Mouse (Mus musculus) layer of hippocampus, adult 2 months (tissue): ENCODE measurements around the gene Birc3. TPM values are rescaled to one million over a fixed set of nuclear protein-coding genes. Genes with fewer than 3 reads are reported as not detected.
"Not testable (repeated sequence)": the region's sequence is repeated elsewhere in the genome, so short reads cannot be mapped to it uniquely, and the experiment has no call there.

Experiments
- DNase-seq, 2 experiments: peaks; one replicate each; pipeline ENCODE4 v3.0.0; 2022; ENCODE audit warnings: low spot score in 2 of 2
- H3K27ac ChIP-seq: fragments of 200-600 bp; 2 replicates; pipeline ENCODE4 v1.8.1; 2022
- H3K4me3 ChIP-seq: fragments of 200-600 bp; 2 replicates; pipeline ENCODE4 v1.8.1; 2022; ENCODE audit warnings: mild to moderate bottlenecking
- CTCF ChIP-seq: fragments of 200-600 bp; conservative IDR thresholded peaks from 2 replicates; pipeline ENCODE4 v1.8.1; 2022; ENCODE audit warnings: antibody characterized with exemption, mild to moderate bottlenecking, moderate library complexity
- long read RNA-seq, 2 experiments: library from polyadenylated mRNA; stranded (forward); transcript quantifications; one replicate each; pipeline ENCODE4 v2.0.0; 2021; ENCODE audit warnings: borderline mapping rate in 2 of 2
- total RNA-seq, 2 experiments: library from RNA; stranded (reverse); gene quantifications; 2 replicates each; pipeline ENCODE4 v1.2.3; 2021

Gene Birc3
- 1 to 10 TPM; 1.1 to 3.0 TPM for total RNA-seq
- long read RNA-seq, experiment 1 = 0 reads
- long read RNA-seq, experiment 2, partial matches to known transcripts = 0 of 2 reads
- long read RNA-seq, experiment 2, other reads (novel, unspliced or antisense) = 0 of 2 reads

- TF ChIP-seq CTCF = no peak
- peak within 1 kb of the TSS; percentile 77 for H3K27ac ChIP-seq
- DNase-seq = peak in 1 of 2 experiments; percentile 10
- peak within 1 kb of the TSS; percentile 67 for H3K4me3 ChIP-seq
Measured at GRCm38 (mm10) chr9:7872775-7873439, at the start of gene Birc3. TSS of gene Birc3 (minus strand) at chr9:7873186.

GRCm38 (mm10) chr9:7914925-7915324, 41.9 kb upstream of the Birc3 start:
- DNase-seq = no peak
- no peak for TF ChIP-seq CTCF
- Histone ChIP-seq H3K4me3 (no peak overlapping the region), H3K27ac (no peak overlapping the region)

- TF ChIP-seq CTCF = peak; percentile 35
- peak overlapping the region; percentile 41 for H3K4me3 ChIP-seq
- no peak for DNase-seq
- H3K27ac ChIP-seq = no peak overlapping the region
Measured at GRCm38 (mm10) chr9:7914487-7914886, 41.5 kb upstream of the Birc3 start.

DNA sequence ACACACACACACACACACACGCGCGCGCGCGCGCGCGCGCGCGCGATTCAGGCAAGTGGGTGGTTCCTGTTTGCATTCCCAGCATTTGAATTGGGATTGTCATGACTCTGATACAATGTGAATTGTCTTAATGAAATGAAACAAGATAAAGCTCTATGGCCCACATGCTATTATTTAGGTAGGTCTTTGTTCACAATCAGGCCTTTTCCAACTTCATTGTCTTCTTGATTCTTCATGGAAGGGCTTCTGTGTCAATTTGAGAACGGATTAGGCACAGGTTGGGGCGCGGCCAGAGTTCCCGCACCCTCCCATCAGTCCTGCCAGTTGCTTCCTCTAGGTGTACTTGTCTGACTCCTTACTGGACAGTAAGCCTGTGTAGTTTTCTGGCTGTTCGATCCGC, 41.0 kb upstream of the Birc3 start:
- H3K27ac ChIP-seq = no peak overlapping the region
- peak overlapping the region; percentile 41 for H3K4me3 ChIP-seq
- no peak for DNase-seq
- no peak for TF ChIP-seq CTCF

- DNase-seq = no peak
- no peak overlapping the region for H3K27ac ChIP-seq
- no peak overlapping the region for H3K4me3 ChIP-seq
- TF ChIP-seq CTCF = peak; percentile 29; the same call in 1 of the 2 replicates
Measured at GRCm38 (mm10) chr9:7907351-7907985, 34.5 kb upstream of the Birc3 start.

DNA sequence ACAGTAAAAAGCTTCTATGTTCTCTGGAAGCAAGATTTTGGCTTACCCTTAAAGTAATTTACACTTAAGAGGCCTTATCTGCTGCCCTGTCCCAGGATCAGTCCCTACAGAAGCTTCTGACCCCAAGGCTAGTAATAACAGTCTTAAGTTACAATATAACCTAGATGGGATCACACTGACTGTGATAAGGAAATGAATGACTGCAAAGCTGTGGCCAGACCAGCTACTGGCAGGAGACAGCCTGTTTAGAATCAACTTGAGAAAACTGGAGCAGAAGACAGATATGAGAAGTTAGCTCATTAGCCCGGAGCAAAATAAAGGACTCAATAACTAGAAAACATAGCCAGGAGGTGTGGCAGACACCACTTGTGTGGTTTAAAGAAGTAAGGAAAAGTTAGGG, 33.6 kb upstream of the Birc3 start:
- H3K4me3 ChIP-seq = no peak overlapping the region
- DNase-seq = no peak
- no peak overlapping the region for H3K27ac ChIP-seq
- TF ChIP-seq CTCF = no peak

DNA sequence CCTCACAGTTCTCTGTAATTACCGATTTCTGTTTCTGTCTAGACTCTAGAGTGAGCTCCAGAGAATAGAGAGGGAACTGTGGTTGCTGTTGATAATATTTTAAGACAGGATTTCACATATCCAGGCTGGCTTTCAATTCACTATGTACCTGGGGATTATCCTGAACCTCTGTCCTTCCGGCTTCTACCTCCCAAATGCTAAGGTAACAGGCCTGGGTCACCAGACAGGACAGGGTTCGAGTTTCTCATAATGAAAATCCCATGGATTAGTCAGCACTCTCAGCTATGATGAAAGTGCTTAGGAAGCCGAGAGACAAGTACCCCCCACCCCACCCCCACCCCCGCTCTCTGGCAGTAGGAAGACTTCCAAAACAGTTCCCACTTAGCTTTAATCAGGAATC, 30.8 kb upstream of the Birc3 start:
- Histone ChIP-seq H3K4me3 (no peak overlapping the region), H3K27ac (no peak overlapping the region)
- DNase-seq = no peak
- no peak for TF ChIP-seq CTCF

DNA sequence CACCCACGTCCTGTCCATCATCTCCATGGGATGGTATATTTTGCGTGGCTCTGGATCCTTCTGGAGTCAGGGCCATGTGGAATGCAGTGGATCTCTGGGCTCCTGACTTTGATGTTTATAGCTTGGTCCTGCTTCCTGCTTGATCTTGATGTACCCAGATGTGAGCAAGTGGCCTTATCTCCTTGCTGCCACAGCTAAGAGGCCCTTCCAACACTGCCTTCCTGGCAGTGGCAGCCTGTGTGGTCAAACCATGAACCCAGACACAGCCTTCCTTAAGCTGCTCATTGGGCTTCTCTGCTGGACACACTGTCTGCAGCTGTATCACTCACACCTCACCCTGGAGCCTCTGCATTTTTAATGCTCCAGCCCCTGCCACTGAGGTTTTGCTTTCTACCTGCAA, 30.3 kb upstream of the Birc3 start:
- Histone ChIP-seq H3K27ac (no peak overlapping the region), H3K4me3 (no peak overlapping the region)
- no peak for DNase-seq
- TF ChIP-seq CTCF = no peak

GRCm38 (mm10) chr9:7902311-7902710, 29.3 kb upstream of the Birc3 start:
- no peak overlapping the region for H3K27ac ChIP-seq
- no peak for DNase-seq
- no peak for TF ChIP-seq CTCF
- H3K4me3 ChIP-seq = no peak overlapping the region

- Histone ChIP-seq H3K4me3 (no peak overlapping the region), H3K27ac (no peak overlapping the region)
- no peak for DNase-seq
- no peak for TF ChIP-seq CTCF
Measured at GRCm38 (mm10) chr9:7900965-7901364, 28.0 kb upstream of the Birc3 start.

DNA sequence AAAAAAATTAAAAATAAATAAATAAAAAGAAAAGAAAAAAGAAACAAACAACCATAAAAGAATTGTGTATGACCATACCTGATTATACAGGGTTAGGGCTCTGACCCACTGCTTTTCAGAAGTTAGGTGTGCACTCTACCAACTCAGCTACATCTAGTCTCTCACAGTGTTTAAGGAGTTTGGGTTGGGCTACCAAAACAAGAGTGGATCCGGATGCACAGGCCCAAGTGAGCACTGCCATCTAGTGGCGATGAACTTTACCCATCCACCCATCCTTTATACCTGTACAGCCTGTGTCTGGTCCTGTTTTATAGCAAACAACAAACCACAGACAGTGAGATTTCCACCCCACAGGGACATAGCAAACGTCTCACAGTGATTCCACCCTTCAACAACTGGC, 24.5 kb upstream of the Birc3 start:
- peak; percentile 94 for TF ChIP-seq CTCF
- peak; percentile 60 to 74 for DNase-seq
- no peak overlapping the region for H3K4me3 ChIP-seq

DNA sequence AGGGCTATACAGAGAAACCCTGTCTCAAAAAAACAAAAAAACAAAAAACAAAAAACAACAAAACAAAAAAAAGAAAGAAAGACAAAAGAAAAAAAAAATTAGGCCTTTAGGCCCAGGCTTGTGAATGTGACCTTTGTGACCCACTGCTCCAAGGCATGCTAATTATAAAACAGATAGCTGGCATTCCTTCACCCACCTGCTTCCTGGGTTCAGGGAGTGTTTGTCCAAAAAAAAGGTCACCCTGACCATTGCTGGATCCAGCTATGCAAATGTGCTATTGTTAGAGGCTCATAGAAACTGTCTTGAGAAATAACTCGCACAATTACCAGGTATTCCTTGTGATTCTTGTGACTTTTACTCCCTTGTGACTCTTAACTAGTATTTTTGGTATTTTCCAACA, 18.8 kb upstream of the Birc3 start:
- H3K27ac ChIP-seq, H3K4me3 ChIP-seq, DNase-seq: not testable (repeated sequence)

More for the DNA sequence above, 24.5 kb upstream of the Birc3 start:
- no peak overlapping the region for H3K27ac ChIP-seq

DNA sequence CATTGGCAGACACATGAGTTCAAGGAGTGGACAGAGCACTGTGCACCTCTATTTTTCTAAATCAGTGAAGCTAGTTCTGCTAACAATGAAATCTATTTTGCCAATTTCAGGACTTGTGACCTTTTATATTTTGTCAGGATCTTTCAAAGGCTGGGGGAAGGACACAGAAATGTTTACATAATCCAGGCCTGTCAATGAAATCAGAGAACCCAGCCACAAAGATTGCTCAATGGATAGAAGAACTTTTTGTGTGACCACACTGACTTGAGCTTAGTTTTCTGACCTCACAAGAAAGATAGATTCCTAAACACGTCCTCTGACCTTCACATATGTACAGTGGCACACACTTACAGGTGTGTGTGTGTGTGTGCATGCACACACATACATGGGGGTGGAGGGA, 18.2 kb upstream of the Birc3 start:
- Histone ChIP-seq H3K4me3 (no peak overlapping the region), H3K27ac (no peak overlapping the region)
- no peak for DNase-seq
- TF ChIP-seq CTCF = no peak

- Histone ChIP-seq H3K27ac (no peak overlapping the region), H3K4me3 (no peak overlapping the region)
- no peak for TF ChIP-seq CTCF
- no peak for DNase-seq
Measured at GRCm38 (mm10) chr9:7884346-7884745, 11.4 kb upstream of the Birc3 start.
